Mouse (Mus musculus) brain, embryonic 14.5 days (tissue): ENCODE results near the gene Ppp1r21.

Experiments
- CTCF ChIP-seq: fragments of 200-500 bp; IDR thresholded peaks from 2 replicates; pipeline ENCODE4 v1.5.1; 2012; ENCODE audit warnings: inconsistent platforms, mild to moderate bottlenecking, moderate library complexity, borderline replicate concordance; ENCODE audit not compliant: insufficient read depth, insufficient read length; ENCODE audit errors: extremely low read depth
- POLR2A ChIP-seq: fragments of 200-500 bp; IDR thresholded peaks from 2 replicates; pipeline ENCODE4 v1.6.1; 2012; ENCODE audit warnings: mild to moderate bottlenecking, inconsistent platforms, borderline replicate concordance; ENCODE audit not compliant: poor library complexity, insufficient read depth, insufficient read length, severe bottlenecking; ENCODE audit errors: extremely low read depth

DNA sequence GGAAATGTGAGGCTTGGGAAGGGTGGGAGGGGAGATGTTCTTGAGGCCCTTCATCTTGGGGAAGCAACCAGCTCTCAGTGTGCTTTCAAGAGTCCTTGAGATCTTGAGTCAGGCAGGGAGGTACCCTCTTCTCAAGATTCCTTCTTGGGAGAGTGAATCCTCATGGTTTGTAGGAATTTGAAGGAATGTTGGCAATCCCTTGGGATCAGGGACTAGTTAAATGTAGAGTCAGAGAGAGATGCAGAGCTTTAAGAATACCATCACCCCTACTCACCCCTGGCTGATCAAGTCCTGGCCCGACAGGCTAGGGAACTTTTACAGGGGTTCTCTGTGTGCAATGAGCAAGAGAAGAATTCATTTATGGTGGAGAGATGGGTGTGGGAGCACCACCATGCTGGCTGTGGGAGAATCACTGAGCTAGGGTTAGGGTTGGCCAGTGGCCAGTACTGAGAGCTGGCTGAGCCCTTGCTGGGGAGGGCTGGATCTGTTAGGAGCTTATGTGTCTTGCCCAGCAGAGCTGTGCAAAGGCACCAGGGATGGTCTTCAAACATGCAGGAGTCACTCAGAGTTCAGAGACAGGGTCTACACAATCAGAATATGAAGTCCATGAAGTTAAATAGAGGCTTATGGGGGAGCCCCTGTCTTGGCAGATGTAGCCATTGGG is 85.7 kb downstream of the Ppp1r21 start:
- TF ChIP-seq CTCF: no peak
- no peak for TF ChIP-seq POLR2A
